Mouse (Mus musculus) CD8-positive naive resting alpha-beta T cell, adult 2 months (primary cell): ENCODE measurements around the gene Teddm1a.
A peak's percentile ranks its signal among the peaks of the same experiment; 100 is the strongest.
"Not testable (repeated sequence)": the region's sequence is repeated elsewhere in the genome, so short reads cannot be mapped to it uniquely, and the experiment has no call there.

ENCODE experiments used
- DNase-seq, 2 experiments: peaks; one replicate each; pipeline ENCODE4 v3.0.0; 2022; ENCODE audit warnings: low read depth in 2 of 2, low spot score in 2 of 2

Gene Teddm1a

DNA sequence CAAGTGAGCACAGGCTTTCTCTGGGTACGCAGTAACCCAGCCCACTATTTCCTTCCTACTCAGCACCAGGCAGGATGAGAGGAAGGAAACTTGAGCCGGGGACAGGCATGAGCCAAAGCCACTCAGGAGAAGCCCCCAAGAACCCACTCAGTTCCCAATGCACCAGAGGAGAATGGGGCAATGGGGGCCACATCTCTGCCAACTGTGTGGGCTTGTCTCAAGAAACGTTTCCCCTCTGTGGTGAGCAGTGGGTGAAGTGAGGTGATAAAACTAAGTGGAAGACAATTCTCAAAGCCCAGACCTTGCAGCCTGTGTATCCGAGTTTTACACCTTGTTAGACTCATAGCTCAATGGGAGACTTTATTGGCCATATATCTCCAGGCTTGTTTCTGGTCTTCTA is at the start of gene Teddm1a:
Gene Teddm1a (plus strand): TSS at position 301 of the 400 bp plus-strand sequence.
- no peak for DNase-seq

DNA sequence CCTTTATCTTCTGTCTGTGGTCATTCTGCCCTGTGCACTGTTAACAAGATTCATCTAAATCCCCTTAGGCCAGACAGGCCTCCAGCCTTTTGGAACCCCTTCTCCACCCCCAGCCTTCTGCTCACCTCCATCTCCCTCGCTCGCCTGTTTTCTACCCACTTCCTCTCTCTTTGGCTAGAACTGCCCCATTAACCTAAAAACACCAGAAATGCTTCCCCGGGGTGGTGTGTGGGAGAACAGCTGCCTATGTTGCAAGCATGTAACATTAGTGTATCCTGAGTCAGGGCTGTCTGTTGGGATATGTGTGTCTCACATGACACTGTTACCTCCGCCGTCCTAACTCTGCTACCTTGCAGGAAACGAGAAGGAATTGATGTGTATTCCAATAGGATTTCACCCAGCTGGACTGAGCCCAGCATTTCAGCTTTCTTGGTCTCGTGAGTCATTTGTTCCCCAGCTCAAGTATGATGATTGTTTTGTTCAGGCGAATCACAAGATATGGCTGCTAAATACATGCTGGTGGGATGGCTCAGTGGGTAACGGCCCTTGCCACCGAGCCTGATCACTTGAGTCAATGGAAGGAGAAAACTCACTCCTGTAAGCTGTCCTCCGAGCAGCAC is 49.3 kb upstream of the Teddm1a start:
- DNase-seq, result peak in 1 of 2 experiments; percentile 12

DNA sequence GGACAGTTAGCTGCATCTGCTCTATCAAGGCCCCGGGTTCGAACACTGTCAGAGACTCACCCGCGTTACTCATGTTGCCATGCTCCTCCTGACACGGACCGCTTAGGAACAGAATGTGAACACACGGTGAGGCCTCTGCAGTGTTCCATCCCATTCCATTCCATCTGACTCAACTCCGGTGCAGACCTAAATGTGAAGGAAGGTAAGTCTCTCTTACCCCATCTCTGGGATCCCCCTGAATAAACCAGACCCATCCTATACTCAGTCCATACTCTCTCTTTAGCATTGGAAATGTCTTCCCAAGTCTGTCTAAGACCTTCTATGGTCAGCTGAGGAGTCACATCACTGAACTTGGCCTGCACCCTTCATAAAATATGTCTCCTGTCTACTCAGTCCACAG is 47.5 kb upstream of the Teddm1a start, which contains the start of gene Rgsl1:
Gene Rgsl1 (minus strand): TSS at position 101 of the 400 bp plus-strand sequence.
- no peak for DNase-seq

DNA sequence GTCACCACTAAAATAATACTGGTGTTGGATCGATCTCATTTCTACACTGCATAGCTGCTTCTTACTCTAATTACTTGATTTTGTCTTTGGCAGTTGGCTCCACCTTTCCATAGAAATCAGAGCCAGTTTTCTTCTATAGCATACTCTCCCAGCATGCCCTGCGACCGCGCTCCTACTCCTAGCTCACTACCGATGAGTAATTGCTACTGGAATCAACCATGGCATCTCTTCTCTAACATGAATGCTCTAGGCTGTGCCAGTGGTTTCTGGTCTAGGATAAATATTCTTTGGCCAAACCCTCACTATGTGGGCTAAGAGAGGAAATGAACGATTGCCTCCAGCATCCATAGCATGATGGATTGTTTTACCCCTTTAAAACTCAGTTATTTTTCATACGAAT is 45.1 kb upstream of the Teddm1a start:
- no peak for DNase-seq

DNA sequence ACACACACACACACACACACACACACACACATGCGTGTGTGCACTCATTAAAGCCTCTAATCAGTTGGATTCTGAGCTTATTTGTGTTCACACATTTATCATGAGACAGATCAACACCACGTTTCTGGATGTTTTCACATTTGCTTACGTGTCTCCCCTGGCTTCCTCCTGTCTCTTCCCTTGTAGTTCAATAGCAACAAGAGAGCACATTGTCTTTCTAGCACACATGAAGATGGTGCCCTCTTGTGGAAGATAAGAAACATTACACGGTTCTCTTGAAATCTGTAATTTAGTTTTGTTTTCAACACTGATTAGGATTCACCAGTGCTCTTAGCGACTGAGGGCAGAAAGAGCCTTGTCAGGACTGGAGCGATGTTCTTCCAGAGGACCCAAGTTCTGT is 44.7 kb upstream of the Teddm1a start:
- peak; percentile 20 to 32 for DNase-seq

DNA sequence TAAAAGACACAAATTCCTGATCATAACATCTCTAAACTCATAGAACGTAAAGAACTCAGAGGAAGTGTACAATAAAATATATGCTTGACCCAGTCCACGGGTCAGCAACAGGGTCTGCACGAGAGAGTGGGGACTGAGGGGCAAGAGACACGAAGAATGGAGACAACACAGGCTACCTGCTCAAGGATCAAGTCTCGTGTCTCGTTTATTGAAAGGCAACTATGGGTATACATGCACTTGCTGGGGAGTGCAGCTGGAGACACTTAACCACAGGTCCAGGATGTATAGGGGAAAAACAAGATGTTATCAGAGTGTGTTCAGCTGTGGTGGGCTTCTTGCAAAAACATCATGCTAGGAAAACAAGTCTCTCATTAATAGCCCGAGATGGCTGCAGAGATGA is 38.8 kb upstream of the Teddm1a start:
- not testable (repeated sequence) for DNase-seq

DNA sequence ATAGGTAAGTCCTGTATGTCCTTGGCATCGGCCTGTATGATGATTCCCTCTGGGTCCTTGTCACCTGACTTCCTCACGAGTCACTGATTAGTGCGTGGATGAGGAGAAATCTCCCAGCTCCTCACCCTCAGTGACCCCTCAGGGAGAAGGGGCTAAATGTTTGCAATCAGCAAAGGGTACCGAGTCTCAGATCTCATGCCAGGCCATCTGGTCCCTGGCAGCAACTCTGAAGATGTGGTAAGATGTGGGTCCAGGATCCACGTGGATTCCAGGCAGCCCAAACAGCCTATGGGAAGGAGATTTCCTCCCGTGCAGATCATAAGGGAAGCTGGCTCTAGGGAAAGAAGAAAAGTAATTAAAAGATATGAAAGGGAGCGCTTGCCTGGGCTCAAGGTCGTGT is 35.6 kb upstream of the Teddm1a start:
- DNase-seq, result no peak

DNA sequence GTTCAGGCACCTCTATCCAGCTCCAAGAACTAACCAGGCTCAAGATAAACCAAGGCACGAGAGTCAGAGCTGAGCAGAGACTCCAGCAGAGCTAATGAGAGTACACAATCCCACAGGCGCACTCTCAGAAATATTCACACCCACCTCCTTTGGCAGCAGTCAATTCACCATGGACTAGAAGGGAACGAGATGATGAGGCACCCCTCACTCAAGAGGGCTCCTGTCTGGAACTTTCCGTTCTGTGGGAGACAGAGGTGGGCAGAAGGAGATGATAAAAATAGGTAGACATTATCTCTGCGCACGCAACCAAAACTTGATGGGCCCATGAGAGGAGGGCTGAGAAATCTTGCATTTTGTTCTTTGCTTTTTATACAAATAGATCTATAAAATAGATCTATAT is 17.5 kb upstream of the Teddm1a start, which contains the start of gene Teddm1b:
Gene Teddm1b (plus strand): TSS at position 301 of the 400 bp plus-strand sequence.
- DNase-seq, result no peak

DNA sequence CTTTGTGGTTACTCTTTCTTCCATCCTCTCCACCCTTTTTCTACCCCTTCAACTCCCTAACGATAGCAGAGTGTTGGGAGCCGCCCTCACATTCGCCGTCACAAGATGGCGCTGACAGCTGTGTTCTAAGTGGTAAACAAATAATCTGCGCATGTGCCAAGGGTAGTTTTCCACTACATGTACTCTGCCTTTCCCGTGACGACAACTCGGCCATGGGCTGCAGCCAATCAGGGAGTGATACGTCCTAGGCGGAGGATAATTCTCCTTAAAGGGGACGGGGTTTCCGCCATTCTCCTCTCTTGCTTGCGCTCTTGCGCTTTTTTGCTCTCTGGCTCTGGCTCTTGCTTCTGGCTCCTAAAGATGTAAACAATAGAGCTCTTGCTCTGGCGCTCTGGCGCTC is 11.2 kb upstream of the Teddm1a start:
- not testable (repeated sequence) for DNase-seq

DNA sequence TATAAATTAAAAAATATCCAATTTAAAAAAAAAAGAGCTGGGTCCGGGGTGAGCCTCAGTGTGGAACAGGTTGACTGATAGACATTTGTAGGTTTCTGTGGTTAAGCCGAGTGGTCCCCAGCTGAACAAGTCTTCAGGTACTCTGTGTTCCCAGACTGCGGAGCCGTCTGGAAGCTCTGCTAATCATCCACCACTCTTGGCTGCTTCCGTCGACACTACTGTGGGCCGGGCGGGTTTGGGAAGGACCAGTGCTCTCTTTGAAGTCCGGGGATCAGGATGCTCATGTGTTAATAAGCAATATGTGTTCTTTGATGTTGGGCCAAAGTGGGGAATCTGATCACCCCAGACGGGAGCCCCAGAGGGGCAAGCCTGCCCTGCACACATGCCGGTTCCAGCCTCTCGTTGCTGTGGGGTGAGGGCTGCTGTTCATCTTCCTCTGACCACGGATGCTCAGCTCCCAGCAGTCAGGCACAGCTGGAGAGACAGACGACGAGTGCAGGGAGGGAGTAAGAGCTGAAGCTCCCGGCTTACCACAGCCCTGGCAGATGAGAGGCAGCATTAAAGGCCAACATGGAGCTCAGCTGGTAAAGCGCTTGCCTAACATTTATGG is 5.4 kb upstream of the Teddm1a start:
- DNase-seq, result no peak

DNA sequence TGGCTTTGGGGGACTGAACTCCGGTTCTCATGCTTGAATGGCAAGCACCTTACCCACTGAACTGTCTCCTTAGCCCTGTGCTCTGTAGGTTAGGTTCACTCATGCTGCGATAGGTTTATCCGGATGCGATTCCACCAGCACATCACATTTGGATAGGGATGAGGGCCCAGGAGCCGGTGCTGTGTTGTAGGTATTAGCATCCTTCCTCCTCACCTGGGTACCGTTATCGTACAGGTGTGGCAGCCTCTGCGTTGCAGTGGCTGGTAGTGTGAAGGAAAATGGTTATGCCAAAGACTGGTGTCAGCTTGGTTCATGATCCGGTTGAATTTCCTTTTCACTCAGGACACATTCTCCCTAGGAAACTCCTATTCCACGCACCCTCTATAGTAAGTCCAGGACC is 1.4 kb upstream of the Teddm1a start:
- DNase-seq, result no peak

DNA sequence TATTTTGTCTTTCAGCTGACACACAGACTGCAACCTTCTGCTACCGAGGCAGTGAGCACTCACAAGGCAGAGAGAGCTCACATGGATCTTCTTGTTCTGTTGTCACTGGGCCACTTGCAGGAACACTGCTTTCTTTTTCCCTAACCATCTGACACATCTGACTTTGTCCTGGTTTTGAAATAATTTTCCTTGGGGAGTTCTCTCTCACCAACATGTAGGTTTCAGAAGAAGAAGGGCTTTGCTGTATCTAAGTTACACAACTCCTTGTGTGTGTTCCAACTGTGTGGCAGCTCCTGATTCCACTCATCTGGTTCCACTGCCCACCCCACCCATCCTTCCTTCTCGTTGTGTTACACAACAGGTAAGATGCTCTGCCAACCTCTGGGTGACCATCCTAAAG is 2.2 kb downstream of the Teddm1a start:
- no peak for DNase-seq

DNA sequence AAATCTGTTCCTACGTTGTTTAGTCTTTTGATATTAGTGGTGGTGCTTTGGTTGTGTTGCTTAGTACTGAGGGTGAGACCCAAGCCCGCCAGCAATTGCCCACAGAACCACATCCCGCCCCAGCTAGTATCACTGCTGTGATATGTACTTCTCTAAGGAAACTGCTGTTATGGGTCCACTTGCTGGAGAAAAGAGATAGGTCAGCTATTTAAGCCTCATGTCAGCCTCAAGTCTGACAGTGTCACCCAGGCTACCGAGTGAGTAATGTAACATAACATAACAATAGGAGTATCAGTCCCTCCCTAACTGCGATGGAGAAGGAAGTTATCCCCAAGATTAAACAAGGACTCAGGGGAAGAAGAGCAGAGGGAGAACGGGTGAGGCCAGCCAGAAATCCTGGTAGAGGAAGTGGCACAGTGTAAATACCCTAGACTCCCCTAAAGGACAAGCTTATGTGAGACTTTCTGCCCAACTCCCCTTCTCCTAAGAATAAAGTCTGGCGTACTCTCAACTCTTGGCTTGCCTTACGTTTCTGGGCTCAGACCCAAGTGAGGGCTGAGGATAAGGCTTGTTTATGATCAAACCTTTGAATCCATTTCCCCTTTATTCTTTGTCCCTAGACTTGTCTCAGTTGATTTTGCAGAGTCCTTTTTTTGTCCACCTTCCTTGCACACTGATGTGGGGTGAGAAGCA is 2.8 kb downstream of the Teddm1a start:
- DNase-seq, result no peak

DNA sequence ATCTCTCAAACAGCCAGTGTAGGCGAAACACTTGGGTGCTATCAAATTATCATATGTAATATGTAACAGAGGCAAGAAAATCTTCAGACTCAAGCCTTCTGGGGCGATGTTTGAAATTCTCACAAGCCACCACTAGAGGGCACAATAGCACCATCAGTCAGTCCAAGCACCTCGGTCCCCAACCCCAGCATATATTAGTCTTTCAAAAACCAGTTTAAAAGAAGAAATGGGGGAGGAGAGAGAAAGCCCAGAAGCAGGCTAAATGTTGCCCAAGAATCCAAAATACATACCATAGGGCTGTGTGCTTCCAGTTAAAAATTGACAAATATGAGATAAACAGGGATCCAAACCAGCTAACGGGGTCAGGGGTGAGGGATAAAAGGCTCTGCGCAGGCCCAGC is 3.4 kb downstream of the Teddm1a start:
- DNase-seq, result peak; percentile 63 to 69

DNA sequence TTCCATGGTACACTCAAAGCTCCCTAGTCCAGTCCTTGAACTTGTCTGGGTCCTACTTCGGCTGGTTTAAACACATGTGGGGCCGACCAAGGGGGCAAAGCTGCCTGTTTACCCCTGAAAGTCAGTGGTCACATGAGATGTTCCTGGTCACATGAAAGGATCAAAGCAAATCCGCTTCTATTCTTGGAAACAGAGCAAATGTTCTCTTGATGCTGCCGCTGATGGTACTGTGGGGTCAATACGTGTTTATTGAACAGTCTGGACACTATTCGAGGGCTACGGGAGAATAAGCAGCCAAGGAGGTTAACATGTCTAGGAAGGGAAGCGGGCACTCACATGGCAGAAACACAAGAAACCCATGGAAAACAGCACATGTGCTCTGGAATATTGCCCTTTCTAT is 5.7 kb downstream of the Teddm1a start:
- no peak for DNase-seq

DNA sequence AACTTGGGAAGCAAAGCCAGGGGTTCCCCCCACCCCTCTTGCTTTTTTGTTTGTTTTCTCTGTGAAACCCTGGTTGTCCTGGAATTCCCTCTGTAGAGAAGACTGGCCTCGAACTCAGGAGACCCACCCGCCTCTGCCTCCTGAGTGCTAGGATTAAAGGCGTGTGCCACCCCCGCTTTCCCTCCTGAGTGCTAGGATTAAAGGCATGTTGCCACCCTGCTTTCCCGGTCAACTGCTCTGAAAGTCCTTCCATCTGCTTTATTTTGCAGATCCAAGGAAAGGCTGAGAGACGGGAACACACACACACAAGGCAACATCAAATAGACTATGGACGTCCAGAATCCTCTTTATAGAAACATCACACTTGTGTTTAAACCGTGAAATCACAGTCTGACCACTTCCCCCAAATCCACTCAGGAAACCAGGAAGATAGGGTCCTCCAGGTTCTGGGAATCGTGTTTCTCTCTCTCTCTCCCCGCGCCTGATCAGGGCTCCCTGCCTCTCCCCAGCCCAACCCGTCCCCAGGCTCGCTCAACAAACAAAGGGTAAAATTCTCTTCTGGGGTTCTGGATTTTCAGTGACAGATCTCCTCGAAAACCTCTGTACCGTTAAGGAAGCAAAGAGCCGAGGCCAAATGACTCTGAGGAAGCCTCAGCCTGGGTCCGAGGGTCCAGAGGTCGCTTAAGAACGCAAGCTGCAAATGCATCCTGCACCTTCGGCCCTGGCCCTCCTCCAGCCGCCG is 7.6 kb downstream of the Teddm1a start:
- no peak for DNase-seq

DNA sequence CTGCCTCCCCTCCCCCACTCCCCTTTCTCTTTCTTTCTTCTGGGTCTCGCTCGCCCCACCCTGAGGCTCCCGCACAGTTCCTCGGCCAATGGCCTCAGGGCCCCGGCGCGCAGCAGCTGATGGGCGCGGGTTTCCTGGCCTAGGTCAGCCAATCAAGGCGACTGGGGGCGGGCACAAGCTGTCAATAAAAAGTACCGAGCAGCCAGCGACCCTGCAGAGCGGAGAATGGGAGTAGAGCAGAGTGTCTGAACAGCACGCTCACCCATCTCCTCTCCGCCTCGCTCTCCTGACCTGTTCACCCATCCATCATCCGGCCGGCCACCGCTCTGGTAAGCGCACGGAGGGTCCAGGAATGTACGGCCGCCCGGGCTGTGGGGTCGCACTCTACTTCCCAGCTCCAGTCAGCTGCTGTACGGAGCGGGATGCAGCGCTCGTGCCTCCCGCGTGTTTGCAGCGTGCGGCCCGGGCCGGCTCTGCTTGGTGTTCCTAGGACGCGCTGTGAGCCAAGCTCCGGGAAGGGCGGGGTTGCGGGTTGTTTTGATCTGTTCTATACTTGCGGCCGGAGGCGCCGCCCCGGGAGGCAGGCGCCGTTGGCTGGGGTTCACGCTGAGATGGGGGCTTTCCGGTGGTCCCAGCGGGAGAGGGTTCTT is 8.3 kb downstream of the Teddm1a start, which contains the start of the genes Glul and Teddm2:
Gene Glul (plus strand): TSS at position 214 of the 650 bp plus-strand sequence.
Gene Teddm2 (minus strand): TSS at position 498 of the 650 bp plus-strand sequence.
- peak; percentile 88 to 90 for DNase-seq

DNA sequence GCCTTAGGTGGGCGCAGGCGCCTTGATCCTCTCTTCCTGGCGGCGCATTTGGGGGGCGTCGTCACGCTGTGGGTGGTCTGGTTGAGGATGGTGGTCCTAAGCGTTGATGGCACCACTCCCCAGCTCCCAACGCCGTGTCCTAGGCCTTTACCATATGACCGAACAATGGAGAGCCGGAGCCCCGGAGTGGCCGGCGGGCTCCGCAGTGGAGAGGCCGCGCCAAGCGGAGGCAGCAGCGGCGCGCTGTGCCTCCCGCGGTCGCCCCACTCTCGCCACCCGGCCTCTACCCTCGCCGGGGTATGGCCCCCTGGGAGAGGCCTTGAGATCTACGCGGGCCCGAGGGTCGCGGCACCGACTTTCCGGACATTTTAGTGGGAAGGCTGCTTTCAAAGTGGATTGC is 8.8 kb downstream of the Teddm1a start:
- peak in 1 of 2 experiments; percentile 10 for DNase-seq

DNA sequence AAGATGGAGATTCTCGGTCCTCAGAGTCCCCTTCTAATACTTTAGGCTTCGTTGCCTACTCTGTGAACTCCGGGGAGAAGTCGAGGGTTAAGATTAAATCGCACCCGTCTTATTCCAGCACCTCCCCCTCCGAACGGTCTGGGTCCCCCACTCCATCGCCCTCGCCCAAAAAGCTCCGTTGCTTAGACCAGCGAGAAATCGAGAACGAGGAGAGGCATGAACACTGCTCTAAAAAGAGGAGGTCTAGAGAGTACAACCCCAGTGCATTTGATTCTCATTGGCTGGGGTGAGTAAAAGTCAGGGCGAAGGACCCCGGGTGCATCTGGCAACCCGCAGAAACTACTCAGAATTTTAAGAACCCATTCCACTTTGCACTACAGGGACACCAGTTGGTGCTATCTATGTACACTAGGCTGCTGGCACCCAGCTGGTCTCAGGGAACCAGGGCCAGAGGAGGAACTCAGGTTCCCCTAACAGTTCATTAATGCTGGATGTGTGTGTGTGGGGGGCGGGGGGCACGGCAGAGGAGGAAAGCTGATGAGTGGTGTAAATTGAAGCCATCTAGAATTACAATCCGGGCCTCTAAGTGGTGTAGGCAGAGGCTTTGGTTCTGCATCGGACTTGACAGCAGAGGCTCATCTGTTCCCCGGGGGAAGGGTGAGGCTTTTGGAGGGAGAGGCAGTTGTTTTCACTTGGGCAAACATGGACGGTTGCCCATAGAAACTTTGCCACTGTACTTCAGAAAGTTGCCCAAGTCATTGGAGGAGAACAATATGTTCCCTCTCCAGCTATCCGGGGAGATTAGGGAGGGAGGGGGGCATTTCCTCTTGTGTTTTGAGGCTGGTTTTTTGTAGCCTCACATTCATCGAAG is 9.6 kb downstream of the Teddm1a start:
- peak in 1 of 2 experiments; percentile 10 for DNase-seq

DNA sequence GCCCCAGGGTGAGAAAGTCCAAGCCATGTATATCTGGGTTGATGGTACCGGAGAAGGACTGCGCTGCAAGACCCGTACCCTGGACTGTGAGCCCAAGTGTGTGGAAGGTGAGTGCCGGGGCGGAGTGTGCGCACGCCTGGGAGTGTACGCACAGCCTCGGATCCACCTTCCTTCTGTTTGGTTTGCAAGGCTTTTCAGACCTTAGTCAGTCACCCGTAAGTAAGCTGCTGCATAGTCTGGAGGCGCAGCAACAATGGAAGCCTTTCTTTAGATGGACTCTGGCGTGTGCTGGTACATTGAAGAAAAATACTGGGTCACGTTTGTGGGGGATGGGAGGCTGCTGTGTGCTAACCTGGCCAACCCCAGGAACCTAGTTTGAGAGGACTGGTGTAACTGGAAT is 11.5 kb downstream of the Teddm1a start:
- no peak for DNase-seq
